Comparison of ENCODE assay signal across 8 mouse cellular contexts in genomic region chr9:59617307-59617973, GRCm38 (mm10). TPM values are rescaled to one million over a fixed set of nuclear protein-coding genes. Genes with fewer than 3 reads are reported as not detected.
DNase-seq lines count a peak whose midpoint lies in the region; ATAC-seq and TF ChIP-seq lines count a peak whose summit lies in the region.

No protein-coding gene starts in this region.

- no peaks in the 10 kb centered on the region for H3K4me1 ChIP-seq in heart, adult 2 months (ENCODE audit: control insufficient read depth, insufficient read depth, low read length)
- peaks cover 12% of the 10 kb centered on the region; the same call in 1 of the 2 replicates for H3K4me1 ChIP-seq in embryonic facial prominence, embryonic 12.5 days
- peaks cover 19% of the 10 kb centered on the region for H3K4me1 ChIP-seq in midbrain, embryonic 12.5 days

- H3K9me3 ChIP-seq in embryonic facial prominence, embryonic 12.5 days = no peaks in the 10 kb centered on the region
- H3K9me3 ChIP-seq in midbrain, embryonic 12.5 days = no peaks in the 10 kb centered on the region

- no peak for TF ChIP-seq EP300 in heart, adult 2 months (IDR thresholded peaks at IDR 0.05; ENCODE audit: insufficient read depth, low read depth, low read length)

- no peak for TF ChIP-seq CTCF in heart, adult 2 months (IDR thresholded peaks at IDR 0.05)

- H3K4me3 ChIP-seq in heart, adult 2 months = peak overlapping the region; percentile 74
- H3K4me3 ChIP-seq in embryonic facial prominence, embryonic 12.5 days = peak overlapping the region; percentile 88
- H3K4me3 ChIP-seq in midbrain, embryonic 12.5 days = peak overlapping the region; percentile 67

- H3K79me2 ChIP-seq in heart, adult 2 months (replicated peaks; ENCODE audit: control insufficient read depth, insufficient read depth, low read length) = 0 out of 2 replicates have a peak, but pooled peaks cover 1% of the 10 kb centered on the region

- no peaks in the 10 kb centered on the region for H3K27me3 ChIP-seq in heart, adult 2 months (ENCODE audit: control insufficient read depth, insufficient read depth, low read length)
- no peaks in the 10 kb centered on the region for H3K27me3 ChIP-seq in embryonic facial prominence, embryonic 12.5 days
- H3K27me3 ChIP-seq in midbrain, embryonic 12.5 days = no peaks in the 10 kb centered on the region

- TF ChIP-seq POLR2A in heart, adult 2 months (IDR thresholded peaks at IDR 0.05; ENCODE audit: insufficient read depth, low read depth, low read length) = no peak

- H3K9ac ChIP-seq in heart, adult 2 months (ENCODE audit: low read depth, low read length) = peak overlapping the region; percentile 83
- H3K9ac ChIP-seq in embryonic facial prominence, embryonic 12.5 days = peak overlapping the region; percentile 90
- H3K9ac ChIP-seq in midbrain, embryonic 12.5 days (replicated peaks) = peak overlapping the region; percentile 77

- H3K27ac ChIP-seq in heart, adult 2 months = peak overlapping the region; percentile 91
- peak overlapping the region; percentile 93 for H3K27ac ChIP-seq in embryonic facial prominence, embryonic 12.5 days
- peak overlapping the region; percentile 88 for H3K27ac ChIP-seq in midbrain, embryonic 12.5 days (replicated peaks)

- DNase-seq in heart, adult 2 months = no peak
- no peak for DNase-seq in heart, adult 11 months
- peak; percentile 54 for DNase-seq in 416B (ENCODE audit: low read depth)
- peak; percentile 2 for DNase-seq in hindlimb bud, embryonic 11.5 days (ENCODE audit: extremely low spot score, low read depth, low spot score)
- no peak for DNase-seq in cerebellum, postnatal 4 days (ENCODE audit: low spot score in 2 of 2)
- no peak for DNase-seq in thymus, postnatal 36 days

- peak overlapping the region; percentile 65 for H3K4me2 ChIP-seq in embryonic facial prominence, embryonic 12.5 days (replicated peaks)
- H3K4me2 ChIP-seq in midbrain, embryonic 12.5 days (replicated peaks) = peak overlapping the region; percentile 65

- no peak; the same call in 1 of the 2 replicates for ATAC-seq in embryonic facial prominence, embryonic 12.5 days (ENCODE audit: insufficient number of reproducible peaks, insufficient read depth, low FRiP score, low TSS enrichment)
- ATAC-seq in midbrain, embryonic 12.5 days (ENCODE audit: low FRiP score, low read depth) = peak; percentile 66; the same call in 1 of the 2 replicates

- H3K36me3 ChIP-seq in heart, adult 2 months (ENCODE audit: control insufficient read depth, insufficient read depth, low read length) = peaks cover 4% of the 10 kb centered on the region; the same call in 1 of the 2 replicates
- peaks cover 7% of the 10 kb centered on the region for H3K36me3 ChIP-seq in embryonic facial prominence, embryonic 12.5 days
- peaks cover 4% of the 10 kb centered on the region for H3K36me3 ChIP-seq in midbrain, embryonic 12.5 days

- WGBS in heart, adult 2 months = 1% methylated on average over 58 of the region's 58 CpGs
- under 1% methylated on average over 58 of the region's 58 CpGs for WGBS in embryonic facial prominence, embryonic 12.5 days
- WGBS in midbrain, embryonic 12.5 days = under 1% methylated on average over 54 of the region's 58 CpGs

- intact Hi-C loops in heart, adult 2 months (cut with DNase I) = loop anchor here (1.0 to 2.0 kb wide), 2 partner anchors 39 to 134 kb away; partner anchors contain the start of gene Pkm

RNA-seq across cellular contexts. Expression of gene Parp6, which starts 0.4 kb away (rescaled TPM):
- 10 to 100 TPM; 16.4 to 16.5 TPM for total RNA-seq in heart, adult 2 months (2021)
- polyA plus RNA-seq in heart, adult 2 months (2012; rRNA removed) = 24.2 and 40.3 TPM in 2 replicates
- polyA plus RNA-seq in embryonic facial prominence, embryonic 12.5 days (2016; fragmentation: Nextera tagmentation; extraction: Ambion mirVana) = 46.0 and 46.3 TPM in 2 replicates
- 117 and 126 TPM in 2 replicates for polyA plus RNA-seq in midbrain, embryonic 12.5 days (2016; fragmentation: Nextera tagmentation; extraction: Ambion mirVana)

RNA-seq across cellular contexts. Expression of gene Pkm, which starts 38.7 kb away (rescaled TPM):
- 1,000 to 10,000 TPM; 1,073 to 1,081 TPM for total RNA-seq in heart, adult 2 months (2021)
- 1,773 and 1,838 TPM in 2 replicates for polyA plus RNA-seq in heart, adult 2 months (2012; rRNA removed)
- polyA plus RNA-seq in embryonic facial prominence, embryonic 12.5 days (2016; fragmentation: Nextera tagmentation; extraction: Ambion mirVana) = 1,462 TPM in 2 replicates
- polyA plus RNA-seq in midbrain, embryonic 12.5 days (2016; fragmentation: Nextera tagmentation; extraction: Ambion mirVana) = 1,621 and 1,694 TPM in 2 replicates

RNA-seq across cellular contexts. Expression of gene Celf6, which starts 39.7 kb away (rescaled TPM):
- total RNA-seq in heart, adult 2 months (2021) = not detected
- polyA plus RNA-seq in heart, adult 2 months (2012; rRNA removed) = 0.18 TPM in 1 of 2 replicates, not detected in the other
- polyA plus RNA-seq in embryonic facial prominence, embryonic 12.5 days (2016; fragmentation: Nextera tagmentation; extraction: Ambion mirVana) = 1.0 and 1.8 TPM in 2 replicates
- polyA plus RNA-seq in midbrain, embryonic 12.5 days (2016; fragmentation: Nextera tagmentation; extraction: Ambion mirVana) = 22.0 and 22.1 TPM in 2 replicates

Comparison
In these comparisons a context has a peak if more than half of its experiments do, and no peak if none do; other contexts are left out.
1. DNase-seq: peak in 416B (single experiment) and hindlimb bud, embryonic 11.5 days (single experiment); none in heart, adult 2 months (0 of 2), heart, adult 11 months (single experiment), cerebellum, postnatal 4 days (0 of 2) and thymus, postnatal 36 days (0 of 2).
2. Peak in every context shown above with its lines, with median percentiles within 50 percentile points of each other: H3K27ac ChIP-seq, H3K4me3 ChIP-seq and H3K9ac ChIP-seq.